Mouse (Mus musculus) NIH3T3 (cell line): ENCODE measurements at regions not wholly inside any gene's neighbourhood (a gene's known extent, or its start where the extent isn't known, plus 50 kb on each side); places are given as distances from the start of the nearest gene placed in this dataset.
A peak's percentile ranks its signal among the peaks of the same experiment; 100 is the strongest.

ENCODE experiments used
- DNase-seq: peaks from one replicate; pipeline ENCODE4 v3.0.0-alpha.2; 2012; ENCODE audit warnings: low read depth

GRCm38 (mm10) chr2:11363061-11363464, 190.8 kb downstream of the Pfkfb3 start:
- DNase-seq: no peak

GRCm38 (mm10) chr2:11362205-11362994, 190.5 kb downstream of the Prkcq start:
- DNase-seq: peak; percentile 11

DNA sequence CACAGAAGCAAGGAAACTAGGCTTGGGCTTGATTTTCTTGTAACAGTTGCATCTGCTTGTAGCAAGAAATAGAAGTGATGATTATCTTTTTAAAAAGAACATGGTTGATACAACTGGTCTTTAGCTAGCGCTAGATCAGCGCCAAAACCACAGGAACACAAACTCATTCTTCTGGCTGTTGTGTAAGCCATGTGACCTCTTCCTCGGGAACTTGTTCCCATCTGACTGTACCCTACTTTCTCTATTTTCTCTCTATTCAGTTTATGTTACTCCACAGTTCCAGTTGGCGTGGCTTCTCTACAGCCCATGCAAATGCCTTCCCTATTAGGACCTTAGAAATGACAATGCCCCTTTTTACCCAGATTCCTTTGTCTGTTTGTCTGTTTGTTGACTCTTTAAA, 187.4 kb downstream of the Prkcq start:
- DNase-seq: no peak

DNA sequence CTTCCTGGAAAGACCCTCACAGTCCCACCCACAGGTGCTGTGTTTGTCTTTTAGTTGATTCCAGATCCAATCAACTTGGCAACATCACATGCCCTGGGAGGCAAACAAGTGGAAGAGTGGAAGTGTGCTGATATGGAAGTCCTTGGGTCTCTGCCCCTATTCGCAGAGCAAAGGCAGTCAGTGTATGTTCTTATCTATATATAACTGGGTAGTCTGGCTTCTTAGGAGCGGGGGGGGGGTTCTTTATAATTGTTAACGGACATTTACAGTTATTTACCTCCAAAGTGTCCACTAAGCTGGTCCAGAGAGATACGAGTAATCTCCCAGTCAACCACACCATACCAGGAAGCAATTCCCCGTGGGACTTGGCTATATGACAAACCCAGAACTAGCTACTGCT, 184.8 kb downstream of the Prkcq start:
- DNase-seq: no peak

DNA sequence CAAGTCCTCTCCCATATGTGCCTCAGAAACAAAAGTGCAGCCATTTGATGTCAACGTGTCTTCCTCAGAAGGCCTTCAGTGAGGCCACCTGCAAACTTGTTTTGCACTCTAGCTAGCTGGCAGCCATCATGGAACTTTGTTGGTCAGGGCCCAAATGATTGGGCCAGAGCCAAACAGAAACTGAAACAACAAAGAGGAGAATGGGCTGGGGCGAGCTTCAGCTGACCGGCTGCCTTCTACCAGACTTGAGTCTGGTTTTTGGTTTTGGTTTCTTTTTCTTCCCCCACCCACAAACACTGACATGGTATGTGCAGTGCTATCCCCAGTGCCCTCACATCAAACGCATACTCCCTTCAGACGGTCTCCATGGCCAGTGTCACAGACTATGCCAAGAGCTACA, 183.7 kb downstream of the Prkcq start:
- DNase-seq: no peak
